Mouse (Mus musculus) kidney, embryonic 16.5 days (tissue): ENCODE measurements around the gene Sox15. TPM values are rescaled to one million over a fixed set of nuclear protein-coding genes. Genes with fewer than 3 reads are reported as not detected.
"Not testable (repeated sequence)": the region's sequence is repeated elsewhere in the genome, so short reads cannot be mapped to it uniquely, and the experiment has no call there.

ENCODE experiments used
- ATAC-seq: fragments of 200-750 bp; cut with Nextera tagmentation; 2 replicates; pipeline ENCODE4 v1.8.0; 2017; ENCODE audit warnings: moderate TSS enrichment; ENCODE audit not compliant: low FRiP score, low TSS enrichment
- H3K27ac ChIP-seq: fragments of 300-500 bp; sonication (generic); 2 replicates; pipeline ENCODE4 v1.5.1; 2014; ENCODE audit warnings: low read length
- H3K27me3 ChIP-seq: fragments of 300-500 bp; sonication (generic); 2 replicates; pipeline ENCODE4 v1.6.1; 2014; ENCODE audit warnings: low read length, control low read depth, mixed read lengths; ENCODE audit not compliant: insufficient read depth
- H3K36me3 ChIP-seq: fragments of 300-500 bp; sonication (generic); 2 replicates; pipeline ENCODE4 v1.6.1; 2014; ENCODE audit warnings: low read length, control low read depth, mixed read lengths; ENCODE audit not compliant: insufficient read depth
- H3K4me1 ChIP-seq: fragments of 300-500 bp; sonication (generic); 2 replicates; pipeline ENCODE4 v1.6.1; 2014; ENCODE audit warnings: low read length, control low read depth, mixed read lengths; ENCODE audit not compliant: insufficient read depth
- H3K4me2 ChIP-seq: fragments of 300-500 bp; sonication (generic); replicated peaks from 2 replicates; pipeline ENCODE4 v1.6.1; 2014; ENCODE audit warnings: low read depth, low read length
- H3K4me3 ChIP-seq: fragments of 300-500 bp; sonication (generic); 2 replicates; pipeline ENCODE4 v1.5.1; 2014; ENCODE audit warnings: mild to moderate bottlenecking, low read length
- H3K9ac ChIP-seq: fragments of 300-500 bp; sonication (generic); replicated peaks from 2 replicates; pipeline ENCODE4 v1.6.1; 2014; ENCODE audit warnings: low read length
- H3K9me3 ChIP-seq: fragments of 300-500 bp; sonication (generic); 2 replicates; pipeline ENCODE4 v1.6.1; 2016; ENCODE audit warnings: low read length, control low read depth
- WGBS: fragments of 180-500 bp; shearing (Covaris S2); extraction: QIAGEN DNeasy Blood & Tissue Kit; methylation state at CpG from one replicate; pipeline ENCODE4 v1.1.7; 2014; 5-methylcytosine and 5-hydroxymethylcytosine counted together
- polyA plus RNA-seq: library from polyadenylated mRNA; unstranded; fragments of >200 nt; fragmentation: Nextera tagmentation; extraction: Ambion mirVana; gene quantifications from 2 replicates; pipeline ENCODE4 v1.2.1, GENCODE M21; 2015

Gene Sox15
- polyA plus RNA-seq, 1 experiment from 2014 or later = 0.19 TPM

DNA sequence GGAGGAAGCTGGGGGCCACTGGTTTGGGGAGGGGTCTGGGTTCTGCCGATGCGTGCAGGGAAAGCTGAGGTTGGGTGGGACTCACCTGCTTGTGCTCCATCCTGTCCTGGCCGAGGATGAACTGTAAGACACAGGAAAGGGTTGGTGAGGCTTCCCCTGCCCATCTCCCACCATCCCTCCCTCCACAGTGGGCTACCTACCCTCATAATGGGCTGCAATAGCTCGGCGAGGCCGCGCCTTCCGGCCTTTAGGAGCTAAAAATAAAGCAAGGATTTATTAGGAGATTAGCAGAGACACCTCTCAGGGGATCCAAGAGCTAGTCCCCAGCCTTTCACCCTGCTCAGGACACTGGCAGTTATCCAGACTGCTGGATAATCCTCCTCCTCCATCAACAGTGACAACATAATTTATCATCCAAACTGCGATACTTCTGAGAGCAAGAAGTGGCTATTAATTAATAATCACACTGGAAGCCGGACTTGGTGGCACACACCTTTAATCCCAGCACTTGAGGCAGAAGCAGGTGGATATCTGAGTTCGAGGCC lies 38.4 kb downstream of the Sox15 start:
- no peak overlapping the region; the same call in 1 of the 2 replicates for H3K9ac ChIP-seq
- no peaks in the 10 kb centered on the region for H3K36me3 ChIP-seq
- H3K4me3 ChIP-seq = no peak overlapping the region
- no peak overlapping the region; the same call in 1 of the 2 replicates for H3K27ac ChIP-seq
- H3K4me1 ChIP-seq = peaks cover 18% of the 10 kb centered on the region
- no peak overlapping the region; the same call in 1 of the 2 replicates for H3K4me2 ChIP-seq
- no peaks in the 10 kb centered on the region for H3K9me3 ChIP-seq
- no peaks in the 10 kb centered on the region for H3K27me3 ChIP-seq
- no peak for ATAC-seq
- 45% methylated on average over 11 of the region's 11 CpGs for WGBS

DNA sequence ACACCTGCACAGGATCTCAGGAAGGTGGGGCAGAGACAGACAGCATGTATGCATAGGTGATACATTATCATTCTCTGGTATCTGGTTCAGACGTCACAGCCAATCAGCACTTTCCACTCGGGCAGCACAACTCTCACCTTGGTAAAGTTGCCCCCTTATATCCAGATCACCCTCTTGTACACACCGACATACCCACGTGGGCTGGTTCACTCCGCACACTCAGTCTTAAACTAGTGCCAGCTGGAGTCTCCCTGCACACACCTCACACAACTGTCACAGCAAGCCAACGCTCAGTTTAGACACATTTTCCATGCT lies 39.9 kb downstream of the Sox15 start:
- Histone ChIP-seq H3K36me3 (no peaks in the 10 kb centered on the region), H3K9ac (peak overlapping the region; percentile 88), H3K4me3 (peak overlapping the region; percentile 64), H3K9me3 (no peaks in the 10 kb centered on the region), H3K4me1 (peaks cover 18% of the 10 kb centered on the region), H3K27ac (peak overlapping the region; percentile 88; the same call in 1 of the 2 replicates), H3K27me3 (no peaks in the 10 kb centered on the region), H3K4me2 (peak overlapping the region; percentile 88)
- 27% methylated on average over 6 of the region's 6 CpGs for WGBS
- peak; percentile 17; the same call in 1 of the 2 replicates for ATAC-seq

DNA sequence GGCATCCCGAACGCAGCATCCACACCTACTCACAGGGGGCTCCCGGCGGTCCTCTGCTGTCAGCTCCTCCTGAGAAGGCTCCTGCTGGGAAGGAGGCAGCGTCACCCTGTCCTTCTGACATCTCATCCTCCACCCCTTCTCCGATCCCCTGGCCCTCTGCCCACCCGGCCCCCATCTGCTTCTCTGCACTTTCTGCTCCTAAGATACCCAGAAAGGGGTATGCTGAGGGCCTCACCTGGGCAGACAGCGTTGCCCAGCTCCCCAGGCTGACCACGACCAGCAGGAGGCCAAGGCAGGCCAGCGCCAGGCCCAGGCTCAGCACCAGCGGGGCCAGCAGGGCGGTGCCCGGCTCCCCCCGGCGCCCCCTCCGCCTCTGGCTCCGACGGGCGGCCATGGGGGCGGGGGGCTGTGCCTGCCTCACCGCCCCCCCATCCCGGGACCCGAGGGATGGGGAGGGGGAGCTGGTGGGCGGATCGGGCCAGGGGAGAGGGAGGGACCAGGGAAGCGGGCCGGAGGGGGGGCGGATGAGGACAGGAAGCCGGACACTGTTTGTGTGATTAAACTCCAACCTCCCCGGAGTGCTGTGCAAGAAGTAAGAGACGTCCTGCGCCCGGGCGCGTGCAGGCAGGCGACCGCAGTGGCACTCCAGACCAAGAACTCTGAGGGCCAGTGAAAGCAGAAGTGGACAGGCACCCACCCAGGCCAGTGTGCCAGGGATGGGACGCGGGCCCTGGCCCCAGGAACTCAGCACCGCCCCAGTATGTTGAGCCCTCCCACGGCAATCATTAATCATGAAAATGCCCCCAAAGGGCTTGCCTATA lies 40.5 kb downstream of the Sox15 start, which contains the start of the genes Tnfsf12 and Tnfsfm13:
Tnfsf12 (minus strand) TSS at position 489 of the 821 bp plus-strand sequence.
Tnfsfm13 (minus strand) TSS at position 738 of the 821 bp plus-strand sequence.
- peak within 1 kb of the TSS; percentile 88 for H3K9ac ChIP-seq
- H3K4me2 ChIP-seq = peak within 1 kb of the TSS; percentile 88
- 2% methylated on average over 35 of the region's 41 CpGs for WGBS
- peaks cover 18% of the 10 kb centered on the region for H3K4me1 ChIP-seq
- no peaks in the 10 kb centered on the region for H3K9me3 ChIP-seq
- no peaks in the 10 kb centered on the region for H3K27me3 ChIP-seq
- no peaks in the 10 kb centered on the region for H3K36me3 ChIP-seq
- peak within 1 kb of the TSS; percentile 64 for H3K4me3 ChIP-seq
- peak within 1 kb of the TSS; percentile 88 for H3K27ac ChIP-seq
- peak; percentile 86 for ATAC-seq

DNA sequence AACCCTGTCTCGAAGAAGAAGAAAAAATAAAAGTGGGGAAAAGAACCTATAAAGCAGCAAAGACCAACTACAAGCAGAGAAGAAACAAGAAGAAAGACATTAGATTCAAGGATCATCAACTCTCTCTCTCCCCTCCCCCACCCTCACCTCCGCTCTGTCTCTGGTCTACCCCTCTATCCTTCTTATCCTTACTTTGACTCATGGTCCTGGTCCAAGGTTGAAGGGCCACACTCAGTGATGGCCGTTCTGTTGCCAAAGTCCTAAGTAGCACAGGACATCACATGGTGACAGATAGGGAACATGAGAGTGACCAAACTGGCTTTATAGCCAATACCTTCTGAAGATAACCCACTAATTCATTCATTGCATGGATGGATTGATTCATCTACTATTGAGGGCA lies 42.3 kb downstream of the Sox15 start:
- Histone ChIP-seq H3K4me1 (peaks cover 18% of the 10 kb centered on the region), H3K9me3 (no peaks in the 10 kb centered on the region), H3K36me3 (no peaks in the 10 kb centered on the region), H3K4me2 (no peak overlapping the region), H3K27me3 (no peaks in the 10 kb centered on the region), H3K4me3 (no peak overlapping the region), H3K9ac (no peak overlapping the region), H3K27ac (no peak overlapping the region)
- ATAC-seq = no peak
- WGBS = 79% methylated on average over 3 of the region's 3 CpGs

DNA sequence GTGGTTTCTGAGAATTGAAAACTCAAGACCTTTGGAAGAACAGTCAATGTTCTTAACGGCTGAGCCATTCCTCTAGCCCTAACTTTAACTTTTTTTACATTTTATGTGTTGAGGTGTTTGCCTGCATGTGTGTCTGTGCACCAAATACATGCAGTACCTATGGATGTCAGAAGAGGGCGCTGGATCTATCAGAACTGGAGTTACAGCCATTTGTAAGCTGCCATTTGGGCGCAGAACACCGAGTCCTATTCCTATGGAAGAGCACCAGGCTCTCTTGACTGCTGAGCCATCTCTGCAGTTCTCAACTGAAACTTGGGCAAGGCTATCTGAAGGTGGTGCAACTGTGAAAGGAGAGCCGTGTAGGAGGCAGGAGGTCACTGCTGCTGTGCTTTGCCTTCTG lies 43.5 kb downstream of the Sox15 start:
- H3K4me1 ChIP-seq = peaks cover 10% of the 10 kb centered on the region
- 66% methylated on average over 5 of the region's 5 CpGs for WGBS
- H3K9ac ChIP-seq = no peak overlapping the region
- no peak overlapping the region for H3K4me2 ChIP-seq
- H3K27me3 ChIP-seq = no peaks in the 10 kb centered on the region
- H3K9me3 ChIP-seq = no peaks in the 10 kb centered on the region
- no peaks in the 10 kb centered on the region for H3K36me3 ChIP-seq
- no peak for ATAC-seq
- H3K27ac ChIP-seq = no peak overlapping the region
- no peak overlapping the region for H3K4me3 ChIP-seq

DNA sequence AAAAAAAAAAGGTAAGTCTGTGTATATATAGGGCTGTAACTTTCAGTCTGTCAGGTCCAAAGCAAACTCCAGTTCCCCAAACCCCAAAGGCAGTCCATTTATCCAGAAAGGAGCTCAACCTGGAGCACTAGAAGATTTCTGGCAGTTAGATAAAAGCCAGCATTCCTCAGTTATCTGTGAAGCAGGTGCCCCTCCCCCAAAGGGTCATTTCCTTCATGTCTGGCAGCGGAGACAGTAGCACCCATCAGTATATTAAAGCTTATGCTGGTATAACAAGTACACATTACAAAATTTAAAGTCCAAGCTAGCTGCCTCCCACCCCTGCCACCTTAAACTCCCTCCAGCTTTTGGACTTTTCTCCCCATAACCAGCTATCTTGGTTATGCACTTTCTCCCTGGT lies 44.5 kb downstream of the Sox15 start:
- no peak overlapping the region for H3K27ac ChIP-seq
- no peak overlapping the region for H3K4me2 ChIP-seq
- peaks cover 9% of the 10 kb centered on the region for H3K4me1 ChIP-seq
- no peak for ATAC-seq
- no peak overlapping the region for H3K4me3 ChIP-seq
- no peak overlapping the region for H3K9ac ChIP-seq
- no peaks in the 10 kb centered on the region for H3K9me3 ChIP-seq
- H3K36me3 ChIP-seq = no peaks in the 10 kb centered on the region
- 56% methylated on average over 1 of the region's 1 CpGs for WGBS
- no peaks in the 10 kb centered on the region for H3K27me3 ChIP-seq

DNA sequence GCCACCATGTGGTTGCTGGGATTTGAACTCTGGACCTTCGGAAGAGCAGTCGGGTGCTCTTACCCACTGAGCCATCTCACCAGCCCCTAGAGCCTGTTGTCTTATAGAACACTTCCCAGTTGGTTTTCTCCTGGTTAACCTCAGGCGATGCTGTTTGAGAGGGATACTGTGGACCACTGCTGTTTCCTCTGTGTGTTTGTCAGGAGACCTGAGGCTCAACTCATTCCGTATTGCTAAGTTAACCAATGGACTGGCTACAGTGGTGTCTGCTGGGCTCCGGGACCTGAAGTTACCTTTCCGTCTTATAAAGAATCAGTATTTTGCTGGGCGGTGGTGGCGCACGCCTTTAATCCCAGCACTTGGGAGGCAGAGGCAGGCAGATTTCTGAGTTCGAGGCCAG lies 47.8 kb downstream of the Sox15 start:
- WGBS = 95% methylated on average over 10 of the region's 10 CpGs

DNA sequence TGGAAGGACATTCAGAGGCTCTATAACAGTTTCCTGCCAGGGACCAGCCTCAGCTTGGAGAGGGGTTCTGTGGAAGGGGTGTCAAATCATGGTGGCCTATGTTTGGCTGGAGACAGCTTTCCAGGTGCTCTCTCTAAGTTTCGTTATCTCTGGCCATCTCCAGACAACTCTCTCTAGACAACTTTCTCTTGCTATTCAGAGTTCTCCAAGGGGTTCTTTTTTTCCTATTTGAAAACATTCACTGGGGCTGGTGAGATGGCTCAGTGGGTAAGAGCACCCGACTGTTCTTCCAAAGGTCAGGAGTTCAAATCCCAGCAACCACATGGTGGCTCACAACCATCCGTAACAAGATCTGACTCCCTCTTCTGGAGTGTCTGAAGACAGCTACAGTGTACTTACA lies 48.3 kb downstream of the Sox15 start:
- H3K9me3 ChIP-seq, ATAC-seq, H3K36me3 ChIP-seq, H3K27ac ChIP-seq, H3K4me3 ChIP-seq, H3K4me1 ChIP-seq, H3K9ac ChIP-seq, H3K27me3 ChIP-seq, H3K4me2 ChIP-seq: not testable (repeated sequence)
- WGBS = 57% methylated on average over 2 of the region's 3 CpGs

More for the DNA sequence above, 47.8 kb downstream of the Sox15 start:
- H3K27ac ChIP-seq, H3K9ac ChIP-seq, H3K4me3 ChIP-seq, H3K4me1 ChIP-seq, H3K9me3 ChIP-seq, H3K27me3 ChIP-seq, H3K36me3 ChIP-seq, ATAC-seq, H3K4me2 ChIP-seq: not testable (repeated sequence)

DNA sequence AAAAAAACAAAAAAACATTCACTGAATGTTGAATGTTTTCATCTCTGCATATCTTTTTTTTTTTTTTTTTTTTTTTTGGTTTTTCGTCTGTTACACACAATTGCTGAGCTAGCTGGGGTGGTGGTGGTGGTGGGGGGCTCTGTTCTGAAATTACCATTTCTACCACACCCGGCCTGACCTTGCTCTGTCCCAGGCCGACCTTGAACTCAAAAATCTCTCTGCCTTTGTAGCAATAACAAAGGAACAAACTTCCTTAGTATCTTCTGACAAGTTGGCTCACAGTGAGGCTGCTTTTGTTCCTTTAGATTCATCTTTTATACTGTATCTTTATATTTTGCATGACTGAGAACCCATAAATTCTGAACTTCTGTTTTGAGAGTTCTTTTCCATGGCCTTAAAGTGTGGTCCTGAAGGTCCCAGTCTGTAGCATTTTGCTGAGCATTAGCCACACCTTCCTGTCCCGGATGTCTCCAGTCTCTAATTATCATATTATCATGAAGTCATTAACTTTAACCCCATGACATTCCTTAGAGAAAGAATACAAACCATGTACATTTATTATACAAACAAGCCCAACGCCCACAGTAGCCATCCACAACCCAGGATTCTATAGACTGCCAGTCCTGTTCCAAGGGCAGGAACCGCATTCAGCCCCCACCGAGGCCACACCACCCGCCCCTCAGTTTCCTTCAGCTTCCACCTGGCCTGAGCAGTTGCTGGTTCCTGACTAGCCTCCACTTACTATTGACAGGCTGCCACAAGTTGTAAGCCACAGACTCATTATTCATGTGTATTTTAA lies 48.9 kb downstream of the Sox15 start:
- H3K36me3 ChIP-seq = no peaks in the 10 kb centered on the region
- H3K27me3 ChIP-seq = no peaks in the 10 kb centered on the region
- 68% methylated on average over 8 of the region's 8 CpGs for whole genome bisulfite sequencing
- no peaks in the 10 kb centered on the region for H3K4me1 ChIP-seq
- ATAC-seq = no peak
- H3K9me3 ChIP-seq = no peaks in the 10 kb centered on the region
- no peak overlapping the region for H3K4me2 ChIP-seq
- H3K27ac ChIP-seq = no peak overlapping the region
- no peak overlapping the region for H3K9ac ChIP-seq
- H3K4me3 ChIP-seq = no peak overlapping the region
